Mouse (Mus musculus) midbrain, embryonic 12.5 days (tissue): ENCODE measurements around the gene Ccdc97. TPM values are rescaled to one million over a fixed set of nuclear protein-coding genes. Genes with fewer than 3 reads are reported as not detected.

ENCODE experiments used
- ATAC-seq: fragments of 200-750 bp; cut with Nextera tagmentation; 2 replicates; pipeline ENCODE4 v1.8.0; 2017; ENCODE audit warnings: low read depth, moderate TSS enrichment, moderate library complexity; ENCODE audit not compliant: low FRiP score
- H3K27ac ChIP-seq: fragments of 300-500 bp; sonication (generic); replicated peaks from 2 replicates; pipeline ENCODE4 v1.5.1; 2016; ENCODE audit warnings: mild to moderate bottlenecking
- H3K27me3 ChIP-seq: fragments of 300-500 bp; sonication (generic); 2 replicates; pipeline ENCODE4 v1.6.1; 2016; ENCODE audit warnings: mild to moderate bottlenecking
- H3K36me3 ChIP-seq: fragments of 300-500 bp; sonication (generic); 2 replicates; pipeline ENCODE4 v1.6.1; 2016
- H3K4me1 ChIP-seq: fragments of 300-500 bp; sonication (generic); 2 replicates; pipeline ENCODE4 v1.6.1; 2016
- H3K4me2 ChIP-seq: fragments of 300-500 bp; sonication (generic); replicated peaks from 2 replicates; pipeline ENCODE4 v1.6.1; 2016; ENCODE audit warnings: mild to moderate bottlenecking, moderate library complexity
- H3K4me3 ChIP-seq: fragments of 300-500 bp; sonication (generic); 2 replicates; pipeline ENCODE4 v1.5.1; 2016; ENCODE audit warnings: mild to moderate bottlenecking
- H3K9ac ChIP-seq: fragments of 300-500 bp; sonication (generic); replicated peaks from 2 replicates; pipeline ENCODE4 v1.6.1; 2016; ENCODE audit warnings: mild to moderate bottlenecking, moderate library complexity
- H3K9me3 ChIP-seq: fragments of 300-500 bp; sonication (generic); 2 replicates; pipeline ENCODE4 v1.6.1; 2016; ENCODE audit warnings: mild to moderate bottlenecking
- WGBS: fragments of 180-500 bp; shearing (Covaris S2); methylation state at CpG from one replicate; pipeline ENCODE4 v1.1.7; 2016; 5-methylcytosine and 5-hydroxymethylcytosine counted together
- polyA plus RNA-seq: library from polyadenylated mRNA; unstranded; fragments of >200 nt; fragmentation: Nextera tagmentation; extraction: Ambion mirVana; gene quantifications from 2 replicates; pipeline ENCODE4 v1.2.1, GENCODE M21; 2016

Gene Ccdc97
- polyA plus RNA-seq, 1 experiment from 2014 or later: 33.2 TPM

DNA sequence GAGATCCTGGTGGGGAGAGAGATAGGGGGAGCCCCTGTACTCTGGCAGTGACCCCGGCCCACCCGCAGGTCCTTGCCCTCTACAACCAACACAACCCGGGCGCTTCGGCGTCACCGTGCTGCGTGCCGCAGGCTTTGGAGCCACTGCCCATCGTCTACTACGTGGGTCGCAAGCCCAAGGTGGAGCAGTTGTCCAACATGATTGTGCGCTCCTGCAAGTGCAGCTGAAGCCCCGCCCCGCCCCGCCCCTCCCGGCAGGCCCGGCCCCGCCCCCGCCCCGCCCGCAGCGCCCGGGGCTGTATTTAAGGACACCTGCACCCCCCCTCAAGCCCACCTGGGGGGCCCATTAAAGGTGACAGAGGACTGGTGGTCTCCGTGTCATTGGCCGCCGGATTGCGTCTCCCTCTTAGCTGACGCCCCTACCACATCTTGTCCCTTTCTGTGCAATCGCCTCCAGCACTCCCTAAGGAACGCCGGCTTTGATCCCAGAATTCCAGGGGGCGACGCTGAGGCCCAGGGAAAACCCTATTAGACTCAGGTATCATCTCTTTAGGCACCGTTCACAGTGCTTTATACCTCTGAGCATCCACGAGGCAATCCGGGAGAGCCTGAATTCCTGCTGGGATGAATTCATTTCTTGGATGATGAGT is 14.0 kb downstream of the Ccdc97 start:
- Histone ChIP-seq H3K36me3 (no peaks in the 10 kb centered on the region), H3K27me3 (peaks cover 34% of the 10 kb centered on the region), H3K9ac (peak overlapping the region; percentile 57), H3K4me3 (peak overlapping the region; percentile 40), H3K9me3 (peaks cover 5% of the 10 kb centered on the region; the same call in 1 of the 2 replicates), H3K27ac (no peak overlapping the region), H3K4me1 (peaks cover 17% of the 10 kb centered on the region), H3K4me2 (peak overlapping the region; percentile 66)
- ATAC-seq: 0 out of 2 replicates have a peak, but pooled peaks have one; percentile 45
- WGBS: 5% methylated on average over 31 of the region's 37 CpGs

DNA sequence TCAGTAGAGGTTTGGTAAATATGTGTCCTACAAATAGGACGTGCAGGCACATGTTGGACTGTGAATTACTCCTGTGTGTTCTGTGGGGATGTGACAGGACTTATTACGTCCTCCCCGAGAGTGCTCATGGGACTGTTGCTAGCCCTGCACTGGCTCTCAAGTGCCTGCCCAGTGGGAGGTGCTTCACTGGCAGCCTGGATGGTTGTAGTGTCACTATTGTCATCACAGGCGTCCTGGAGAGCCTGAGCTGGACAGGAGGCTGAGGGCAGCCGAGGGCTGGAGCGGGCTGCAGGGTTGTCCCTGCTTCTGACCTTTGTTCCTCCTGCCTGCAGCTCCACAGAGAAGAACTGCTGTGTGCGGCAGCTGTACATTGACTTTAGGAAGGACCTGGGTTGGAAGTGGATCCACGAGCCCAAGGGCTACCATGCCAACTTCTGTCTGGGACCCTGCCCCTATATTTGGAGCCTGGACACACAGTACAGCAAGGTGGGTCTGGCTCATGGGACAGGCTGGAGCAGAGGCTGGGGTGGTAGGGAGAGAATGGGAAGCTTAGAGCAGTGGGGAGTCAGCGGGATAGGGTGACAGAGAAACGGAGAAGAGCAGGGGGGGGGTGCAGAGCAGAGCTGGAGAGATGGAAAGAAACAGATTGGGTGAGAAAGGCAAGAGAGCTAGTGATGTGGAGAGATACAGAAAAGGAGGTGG is 14.9 kb downstream of the Ccdc97 start:
- peaks cover 5% of the 10 kb centered on the region; the same call in 1 of the 2 replicates for H3K9me3 ChIP-seq
- H3K9ac ChIP-seq: no peak overlapping the region
- no peaks in the 10 kb centered on the region for H3K36me3 ChIP-seq
- peak overlapping the region; percentile 66 for H3K4me2 ChIP-seq
- H3K4me3 ChIP-seq: 0 out of 2 replicates have a peak overlapping the region, but pooled peaks have one; percentile 40
- WGBS: 16% methylated on average over 10 of the region's 10 CpGs
- H3K27me3 ChIP-seq: peaks cover 34% of the 10 kb centered on the region
- no peak overlapping the region for H3K27ac ChIP-seq
- ATAC-seq: no peak
- H3K4me1 ChIP-seq: peaks cover 17% of the 10 kb centered on the region

GRCm38 (mm10) chr7:25702350-25702749 is 16.5 kb downstream of the Ccdc97 start:
- Histone ChIP-seq H3K9ac (no peak overlapping the region), H3K4me1 (peaks cover 17% of the 10 kb centered on the region), H3K36me3 (no peaks in the 10 kb centered on the region), H3K27me3 (peaks cover 30% of the 10 kb centered on the region), H3K27ac (no peak overlapping the region), H3K4me3 (no peak overlapping the region), H3K4me2 (no peak overlapping the region), H3K9me3 (peaks cover 5% of the 10 kb centered on the region; the same call in 1 of the 2 replicates)
- WGBS: 95% methylated on average over 2 of the region's 2 CpGs
- no peak for ATAC-seq

- Histone ChIP-seq H3K9ac (no peak overlapping the region), H3K36me3 (no peaks in the 10 kb centered on the region), H3K9me3 (peaks cover 5% of the 10 kb centered on the region; the same call in 1 of the 2 replicates), H3K4me2 (no peak overlapping the region), H3K27ac (no peak overlapping the region), H3K27me3 (peaks cover 24% of the 10 kb centered on the region), H3K4me3 (no peak overlapping the region), H3K4me1 (peaks cover 17% of the 10 kb centered on the region)
- WGBS: 69% methylated on average over 12 of the region's 12 CpGs
- ATAC-seq: no peak
Observed at GRCm38 (mm10) chr7:25700732-25701131, 18.2 kb downstream of the Ccdc97 start.

- ATAC-seq: no peak
- WGBS: 59% methylated on average over 13 of the region's 13 CpGs
- no peaks in the 10 kb centered on the region for H3K36me3 ChIP-seq
- peaks cover 12% of the 10 kb centered on the region for H3K4me1 ChIP-seq
- H3K27me3 ChIP-seq: peaks cover 16% of the 10 kb centered on the region
- H3K9me3 ChIP-seq: peaks cover 5% of the 10 kb centered on the region; the same call in 1 of the 2 replicates
- H3K27ac ChIP-seq: no peak overlapping the region
- no peak overlapping the region for H3K9ac ChIP-seq
- H3K4me2 ChIP-seq: no peak overlapping the region
- no peak overlapping the region for H3K4me3 ChIP-seq
Observed at GRCm38 (mm10) chr7:25699851-25700250, 19.0 kb downstream of the Ccdc97 start.

- WGBS: 48% methylated on average over 8 of the region's 8 CpGs
- H3K27ac ChIP-seq: no peak overlapping the region
Observed at GRCm38 (mm10) chr7:25694104-25694503, 24.8 kb downstream of the Ccdc97 start.

GRCm38 (mm10) chr7:25690051-25690450 is 28.8 kb downstream of the Ccdc97 start:
- no peaks in the 10 kb centered on the region for H3K9me3 ChIP-seq
- H3K9ac ChIP-seq: no peak overlapping the region
- WGBS: 45% methylated on average over 5 of the region's 5 CpGs
- H3K27ac ChIP-seq: no peak overlapping the region
- H3K36me3 ChIP-seq: 0 out of 2 replicates have a peak, but pooled peaks cover 2% of the 10 kb centered on the region
- H3K27me3 ChIP-seq: peaks cover 79% of the 10 kb centered on the region
- no peak overlapping the region for H3K4me3 ChIP-seq
- no peak for ATAC-seq
- H3K4me2 ChIP-seq: no peak overlapping the region; the same call in 1 of the 2 replicates
- H3K4me1 ChIP-seq: peaks cover 35% of the 10 kb centered on the region

More at GRCm38 (mm10) chr7:25694104-25694503, 24.8 kb downstream of the Ccdc97 start:
- no peaks in the 10 kb centered on the region for H3K36me3 ChIP-seq
- H3K9me3 ChIP-seq: no peaks in the 10 kb centered on the region
- no peak overlapping the region for H3K9ac ChIP-seq
- no peak overlapping the region for H3K4me3 ChIP-seq
- H3K4me2 ChIP-seq: no peak overlapping the region
- H3K27me3 ChIP-seq: peaks cover 39% of the 10 kb centered on the region
- H3K4me1 ChIP-seq: peaks cover 6% of the 10 kb centered on the region
- no peak for ATAC-seq

DNA sequence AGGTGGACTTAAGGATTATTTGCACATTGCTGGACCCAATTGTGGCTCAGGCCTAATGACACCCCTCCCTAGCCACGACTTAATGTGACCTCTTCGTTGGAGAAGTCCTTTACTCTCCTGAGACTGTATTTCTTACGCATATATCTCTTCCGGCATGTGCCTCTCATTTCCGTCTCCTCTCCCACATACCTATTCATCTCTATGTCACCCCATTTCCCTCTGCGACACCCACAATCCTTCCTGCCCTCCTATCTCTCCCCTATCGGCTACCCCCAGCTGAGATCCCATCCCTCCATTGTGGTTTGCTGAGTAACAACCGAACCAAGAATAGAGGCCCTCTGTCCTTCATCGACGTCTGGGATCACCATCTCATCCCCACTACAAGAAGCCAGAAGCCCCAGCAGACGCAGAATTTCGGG is 29.3 kb downstream of the Ccdc97 start:
- Histone ChIP-seq H3K9me3 (no peaks in the 10 kb centered on the region), H3K36me3 (0 out of 2 replicates have a peak, but pooled peaks cover 2% of the 10 kb centered on the region), H3K27me3 (peaks cover 79% of the 10 kb centered on the region), H3K27ac (no peak overlapping the region), H3K4me1 (peaks cover 35% of the 10 kb centered on the region), H3K9ac (no peak overlapping the region), H3K4me2 (peak overlapping the region; percentile 72), H3K4me3 (peak overlapping the region; percentile 50)
- ATAC-seq: no peak
- 13% methylated on average over 12 of the region's 12 CpGs for WGBS

GRCm38 (mm10) chr7:25688810-25689586 is 29.9 kb downstream of the Ccdc97 start:
- H3K4me3 ChIP-seq: peak overlapping the region; percentile 50
- 1% methylated on average over 51 of the region's 52 CpGs for WGBS
- H3K4me1 ChIP-seq: peaks cover 35% of the 10 kb centered on the region
- H3K27ac ChIP-seq: no peak overlapping the region
- H3K27me3 ChIP-seq: peaks cover 79% of the 10 kb centered on the region
- no peaks in the 10 kb centered on the region for H3K9me3 ChIP-seq
- 0 out of 2 replicates have a peak, but pooled peaks cover 2% of the 10 kb centered on the region for H3K36me3 ChIP-seq
- ATAC-seq: 0 out of 2 replicates have a peak, but pooled peaks have one; percentile 17
- H3K9ac ChIP-seq: peak overlapping the region; percentile 11; the same call in 1 of the 2 replicates
- peak overlapping the region; percentile 72 for H3K4me2 ChIP-seq

GRCm38 (mm10) chr7:25687811-25688401 is 31.0 kb downstream of the Ccdc97 start:
- no peak overlapping the region; the same call in 1 of the 2 replicates for H3K9ac ChIP-seq
- 0 out of 2 replicates have a peak, but pooled peaks cover 6% of the 10 kb centered on the region for H3K36me3 ChIP-seq
- no peaks in the 10 kb centered on the region for H3K9me3 ChIP-seq
- ATAC-seq: no peak
- H3K4me3 ChIP-seq: peak overlapping the region; percentile 50
- peaks cover 35% of the 10 kb centered on the region for H3K4me1 ChIP-seq
- H3K27ac ChIP-seq: no peak overlapping the region
- H3K4me2 ChIP-seq: peak overlapping the region; percentile 72
- peaks cover 77% of the 10 kb centered on the region for H3K27me3 ChIP-seq
- 1% methylated on average over 47 of the region's 47 CpGs for WGBS
